Mouse (Mus musculus): ENCODE measurements around the gene Cstad. TPM values are rescaled to one million over a fixed set of nuclear protein-coding genes. Genes with fewer than 3 reads are reported as not detected.
A peak's percentile ranks its signal among the peaks of the same experiment; 100 is the strongest.

Cstad gene
- polyA plus RNA-seq (2016; fragmentation: Nextera tagmentation; extraction: Ambion mirVana), result 0.57 and 1.4 TPM in 2 replicates

- Histone ChIP-seq H3K27me3 (no peaks in the 10 kb centered on the region), H3K4me2 (replicated peaks) (peak within 1 kb of the TSS; percentile 65), H3K36me3 (no peaks in the 10 kb centered on the region), H3K27ac (peak within 1 kb of the TSS; percentile 100), H3K9me3 (no peaks in the 10 kb centered on the region), H3K4me3 (peak within 1 kb of the TSS; percentile 44), H3K9ac (peak within 1 kb of the TSS; percentile 74), H3K4me1 (peaks cover 30% of the 10 kb centered on the region)
- WGBS, result 1% methylated on average over 38 of the region's 39 CpGs
- peak; percentile 75 for ATAC-seq (ENCODE audit: insufficient number of reproducible peaks, insufficient read depth, low FRiP score, low TSS enrichment)
These were observed at the start of gene Cstad for GRCm38 (mm10) chr2:30594641-30595379. Gene Cstad (plus strand): TSS chr2:30595040.

- Histone ChIP-seq H3K4me2 (replicated peaks) (peak overlapping the region; percentile 50), H3K9ac (no peak overlapping the region), H3K27me3 (no peaks in the 10 kb centered on the region), H3K4me3 (no peak overlapping the region), H3K9me3 (0 out of 2 replicates have a peak, but pooled peaks cover 6% of the 10 kb centered on the region), H3K36me3 (no peaks in the 10 kb centered on the region), H3K27ac (peak overlapping the region; percentile 50; the same call in 1 of the 2 replicates), H3K4me1 (peaks cover 40% of the 10 kb centered on the region)
- ATAC-seq (ENCODE audit: insufficient number of reproducible peaks, insufficient read depth, low FRiP score, low TSS enrichment), result no peak
- WGBS, result 32% methylated on average over 7 of the region's 7 CpGs
These were observed 49.1 kb upstream of the Cstad start for GRCm38 (mm10) chr2:30545706-30546105.

- H3K4me1 ChIP-seq, result peaks cover 38% of the 10 kb centered on the region
- H3K27me3 ChIP-seq, result no peaks in the 10 kb centered on the region
- WGBS, result 22% methylated on average over 2 of the region's 3 CpGs
- H3K4me3 ChIP-seq, result no peak overlapping the region
- no peaks in the 10 kb centered on the region for H3K36me3 ChIP-seq
- 0 out of 2 replicates have a peak, but pooled peaks cover 6% of the 10 kb centered on the region for H3K9me3 ChIP-seq
- ATAC-seq (ENCODE audit: insufficient number of reproducible peaks, insufficient read depth, low FRiP score, low TSS enrichment), result no peak
- H3K9ac ChIP-seq, result 0 out of 2 replicates have a peak overlapping the region, but pooled peaks have one; percentile 13
- H3K4me2 ChIP-seq (replicated peaks), result no peak overlapping the region
- H3K27ac ChIP-seq, result 0 out of 2 replicates have a peak overlapping the region, but pooled peaks have one; percentile 65
These were observed 48.6 kb upstream of the Cstad start for GRCm38 (mm10) chr2:30546219-30546618.

GRCm38 (mm10) chr2:30547455-30548217 is 47.2 kb upstream of the Cstad start:
- peak overlapping the region; percentile 65 for H3K27ac ChIP-seq

GRCm38 (mm10) chr2:30551579-30551978 is 43.3 kb upstream of the Cstad start:
- 0 out of 2 replicates have a peak, but pooled peaks cover 6% of the 10 kb centered on the region for H3K9me3 ChIP-seq
- H3K4me1 ChIP-seq, result peaks cover 16% of the 10 kb centered on the region
- ATAC-seq (ENCODE audit: insufficient number of reproducible peaks, insufficient read depth, low FRiP score, low TSS enrichment), result no peak

More at GRCm38 (mm10) chr2:30547455-30548217, 47.2 kb upstream of the Cstad start:
- Histone ChIP-seq H3K9ac (no peak overlapping the region), H3K9me3 (0 out of 2 replicates have a peak, but pooled peaks cover 6% of the 10 kb centered on the region), H3K4me1 (peaks cover 33% of the 10 kb centered on the region), H3K27me3 (no peaks in the 10 kb centered on the region), H3K4me3 (no peak overlapping the region), H3K4me2 (replicated peaks) (no peak overlapping the region), H3K36me3 (no peaks in the 10 kb centered on the region)
- ATAC-seq (ENCODE audit: insufficient number of reproducible peaks, insufficient read depth, low FRiP score, low TSS enrichment), result no peak
- WGBS, result 74% methylated on average over 19 of the region's 19 CpGs

GRCm38 (mm10) chr2:30553851-30554540 is 40.8 kb upstream of the Cstad start:
- Histone ChIP-seq H3K9ac (no peak overlapping the region), H3K4me3 (0 out of 2 replicates have a peak overlapping the region, but pooled peaks have one; percentile 17), H3K27ac (no peak overlapping the region)

More at GRCm38 (mm10) chr2:30551579-30551978, 43.3 kb upstream of the Cstad start:
- no peak overlapping the region for H3K9ac ChIP-seq
- no peak overlapping the region for H3K4me3 ChIP-seq
- WGBS, result 68% methylated on average over 5 of the region's 5 CpGs
- H3K36me3 ChIP-seq, result no peaks in the 10 kb centered on the region
- no peaks in the 10 kb centered on the region for H3K27me3 ChIP-seq
- no peak overlapping the region for H3K4me2 ChIP-seq (replicated peaks)
- H3K27ac ChIP-seq, result no peak overlapping the region

GRCm38 (mm10) chr2:30555257-30555656 is 39.6 kb upstream of the Cstad start:
- WGBS, result 75% methylated on average over 9 of the region's 9 CpGs
- Histone ChIP-seq H3K9ac (no peak overlapping the region), H3K4me1 (0 out of 2 replicates have a peak, but pooled peaks cover 2% of the 10 kb centered on the region), H3K9me3 (no peaks in the 10 kb centered on the region), H3K36me3 (no peaks in the 10 kb centered on the region), H3K4me2 (replicated peaks) (no peak overlapping the region), H3K27ac (no peak overlapping the region), H3K27me3 (no peaks in the 10 kb centered on the region), H3K4me3 (no peak overlapping the region)
- no peak for ATAC-seq (ENCODE audit: insufficient number of reproducible peaks, insufficient read depth, low FRiP score, low TSS enrichment)

More at GRCm38 (mm10) chr2:30553851-30554540, 40.8 kb upstream of the Cstad start:
- Histone ChIP-seq H3K4me1 (0 out of 2 replicates have a peak, but pooled peaks cover 2% of the 10 kb centered on the region), H3K27me3 (no peaks in the 10 kb centered on the region), H3K36me3 (no peaks in the 10 kb centered on the region), H3K4me2 (replicated peaks) (peak overlapping the region; percentile 36), H3K9me3 (0 out of 2 replicates have a peak, but pooled peaks cover under 1% of the 10 kb centered on the region)
- peak; percentile 42 for ATAC-seq (ENCODE audit: insufficient number of reproducible peaks, insufficient read depth, low FRiP score, low TSS enrichment)
- 56% methylated on average over 7 of the region's 7 CpGs for WGBS

- no peak overlapping the region for H3K4me3 ChIP-seq
- no peaks in the 10 kb centered on the region for H3K9me3 ChIP-seq
- no peak for ATAC-seq (ENCODE audit: insufficient number of reproducible peaks, insufficient read depth, low FRiP score, low TSS enrichment)
- no peaks in the 10 kb centered on the region for H3K36me3 ChIP-seq
- peak overlapping the region; percentile 20; the same call in 1 of the 2 replicates for H3K9ac ChIP-seq
- H3K27ac ChIP-seq, result no peak overlapping the region
- WGBS, result 78% methylated on average over 5 of the region's 5 CpGs
- no peak overlapping the region for H3K4me2 ChIP-seq (replicated peaks)
- no peaks in the 10 kb centered on the region for H3K27me3 ChIP-seq
- H3K4me1 ChIP-seq, result 0 out of 2 replicates have a peak, but pooled peaks cover 2% of the 10 kb centered on the region
These were observed 38.3 kb upstream of the Cstad start for GRCm38 (mm10) chr2:30556495-30556894.

GRCm38 (mm10) chr2:30559552-30559951 is 35.3 kb upstream of the Cstad start:
- 94% methylated on average over 1 of the region's 1 CpGs for WGBS
- H3K36me3 ChIP-seq, result no peaks in the 10 kb centered on the region
- H3K27me3 ChIP-seq, result no peaks in the 10 kb centered on the region
- no peak overlapping the region for H3K9ac ChIP-seq
- no peak overlapping the region for H3K4me2 ChIP-seq (replicated peaks)
- H3K9me3 ChIP-seq, result no peaks in the 10 kb centered on the region
- no peak overlapping the region for H3K4me3 ChIP-seq
- ATAC-seq (ENCODE audit: insufficient number of reproducible peaks, insufficient read depth, low FRiP score, low TSS enrichment), result no peak
- no peak overlapping the region for H3K27ac ChIP-seq
- no peaks in the 10 kb centered on the region for H3K4me1 ChIP-seq

- Histone ChIP-seq H3K27me3 (no peaks in the 10 kb centered on the region), H3K4me1 (peaks cover 4% of the 10 kb centered on the region; the same call in 1 of the 2 replicates), H3K36me3 (no peaks in the 10 kb centered on the region), H3K4me3 (no peak overlapping the region), H3K9ac (no peak overlapping the region), H3K4me2 (replicated peaks) (no peak overlapping the region), H3K9me3 (no peaks in the 10 kb centered on the region), H3K27ac (no peak overlapping the region)
- ATAC-seq (ENCODE audit: insufficient number of reproducible peaks, insufficient read depth, low FRiP score, low TSS enrichment), result no peak
- WGBS, result 80% methylated on average over 3 of the region's 3 CpGs
These were observed 32.3 kb upstream of the Cstad start for GRCm38 (mm10) chr2:30562553-30562952.

- Histone ChIP-seq H3K27me3 (no peaks in the 10 kb centered on the region), H3K4me2 (replicated peaks) (no peak overlapping the region), H3K9ac (no peak overlapping the region), H3K9me3 (no peaks in the 10 kb centered on the region), H3K4me1 (peaks cover 5% of the 10 kb centered on the region; the same call in 1 of the 2 replicates), H3K4me3 (no peak overlapping the region), H3K27ac (no peak overlapping the region), H3K36me3 (no peaks in the 10 kb centered on the region)
- no peak for ATAC-seq (ENCODE audit: insufficient number of reproducible peaks, insufficient read depth, low FRiP score, low TSS enrichment)
- WGBS, result 81% methylated on average over 4 of the region's 4 CpGs
These were observed 23.2 kb upstream of the Cstad start for GRCm38 (mm10) chr2:30571647-30572046.

All from embryonic facial prominence, embryonic 12.5 days (tissue).